Comparison of ENCODE assay signal across 17 mouse cellular contexts in the genomic region with DNA sequence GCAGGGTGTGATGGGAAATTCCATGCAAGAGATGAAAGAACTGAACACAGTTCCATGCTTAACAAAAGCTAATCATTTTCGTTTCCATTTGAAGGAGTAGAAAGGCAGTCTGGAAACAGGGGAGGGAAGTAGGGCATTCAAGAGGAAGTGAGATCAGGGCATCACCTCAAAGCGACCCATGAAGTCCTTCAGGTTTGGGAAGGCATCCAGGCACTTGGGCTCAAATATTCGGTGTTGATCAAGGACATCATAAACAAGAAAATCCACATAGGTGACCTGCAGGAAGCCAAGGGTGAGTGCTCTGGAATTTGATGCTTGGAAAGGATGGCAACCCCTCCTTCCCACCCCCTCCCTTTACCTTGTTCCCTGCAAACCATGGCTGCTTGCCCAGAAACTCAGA. TPM values are rescaled to one million over a fixed set of nuclear protein-coding genes. Genes with fewer than 3 reads are reported as not detected.
"Had no signal": no experiment of that assay in that cellular context is flagged by ENCODE, and none has a peak within 500 bp of the region (broad histone marks: within the 10 kb centered on the region; RNA-seq: fewer than 3 reads in every experiment).

No protein-coding gene starts in this region.

- H3K27me3 ChIP-seq: limb, embryonic 12.5 days; liver, embryonic 13.5 days; neural tube, embryonic 15.5 days had no signal

- ATAC-seq: inflammation-experienced regulatory T-cells, adult 6 months; intestine, postnatal 0 days; liver, postnatal 0 days had no signal

- DNase-seq: liver; liver, embryonic 13.5 days; liver, postnatal 0 days; midbrain, embryonic 14.5 days; right cerebral cortex, adult 18-20 months; right cerebral cortex, postnatal 25 days had no signal

RNA-seq across cellular contexts. Expression of gene Gstm2, which starts 2.5 kb away (rescaled TPM):
- polyA plus RNA-seq: inflammation-experienced regulatory T-cells, adult 6 months had no signal

RNA-seq across cellular contexts. Expression of gene Gstm3, which starts 14.7 kb away (rescaled TPM):
- total RNA-seq: layer of hippocampus, adult 2 months; layer of hippocampus, postnatal 10 days; left cerebral cortex, postnatal 36 days; megakaryocyte progenitor cell, adult 5-6 weeks had no signal
- polyA plus RNA-seq: inflammation-experienced regulatory T-cells, adult 6 months; limb, embryonic 12.5 days; midbrain, embryonic 10.5 days; midbrain, embryonic 14.5 days; myocyte; neural tube, embryonic 11.5 days; neural tube, embryonic 15.5 days had no signal

RNA-seq across cellular contexts. Expression of gene Gstm6, which starts 40.2 kb away (rescaled TPM):
- polyA plus RNA-seq: inflammation-experienced regulatory T-cells, adult 6 months; myocyte had no signal
